ENCODE assay signal across 12 mouse cellular contexts in genomic region chr2:116813559-116813895, GRCm38 (mm10).
DNase-seq lines count a peak whose midpoint lies in the region; ATAC-seq lines count a peak whose summit lies in the region.
"Had no signal": no experiment of that assay in that cellular context is flagged by ENCODE, and none has a peak within 500 bp of the region (broad histone marks: within the 10 kb centered on the region; RNA-seq: fewer than 3 reads in every experiment).

No protein-coding gene starts in this region.

- no peaks in the 10 kb centered on the region for H3K36me3 ChIP-seq in forebrain, embryonic 14.5 days (ENCODE audit: control insufficient read depth, insufficient read depth, low read length)
- H3K36me3 ChIP-seq in forebrain, embryonic 13.5 days (ENCODE audit: poor library complexity, severe bottlenecking) = no peaks in the 10 kb centered on the region
- no peaks in the 10 kb centered on the region for H3K36me3 ChIP-seq in kidney, embryonic 16.5 days (ENCODE audit: insufficient read depth, low read length)
- no peaks in the 10 kb centered on the region for H3K36me3 ChIP-seq in embryonic facial prominence, embryonic 13.5 days
- no peaks in the 10 kb centered on the region for H3K36me3 ChIP-seq in midbrain, embryonic 15.5 days (replicated peaks)
- H3K36me3 ChIP-seq: embryonic facial prominence, embryonic 12.5 days; G1E had no signal

- no peaks in the 10 kb centered on the region for H3K27me3 ChIP-seq in forebrain, embryonic 14.5 days (replicated peaks; ENCODE audit: control insufficient read depth, insufficient read depth, low read length)
- no peaks in the 10 kb centered on the region for H3K27me3 ChIP-seq in forebrain, embryonic 13.5 days
- H3K27me3 ChIP-seq in kidney, embryonic 16.5 days (ENCODE audit: insufficient read depth, low read length) = no peaks in the 10 kb centered on the region
- 0 out of 2 replicates have a peak, but pooled peaks cover 1% of the 10 kb centered on the region for H3K27me3 ChIP-seq in embryonic facial prominence, embryonic 13.5 days
- H3K27me3 ChIP-seq in midbrain, embryonic 15.5 days (replicated peaks) = no peaks in the 10 kb centered on the region; the same call in 1 of the 2 replicates
- H3K27me3 ChIP-seq: embryonic facial prominence, embryonic 12.5 days had no signal

- peaks cover 12% of the 10 kb centered on the region for H3K4me1 ChIP-seq in forebrain, embryonic 14.5 days (ENCODE audit: control insufficient read depth, insufficient read depth, low read length)
- peaks cover 37% of the 10 kb centered on the region for H3K4me1 ChIP-seq in forebrain, embryonic 13.5 days
- peaks cover 6% of the 10 kb centered on the region for H3K4me1 ChIP-seq in kidney, embryonic 16.5 days (ENCODE audit: insufficient read depth, low read length)
- peaks cover 10% of the 10 kb centered on the region for H3K4me1 ChIP-seq in embryonic facial prominence, embryonic 13.5 days
- H3K4me1 ChIP-seq in midbrain, embryonic 15.5 days = peaks cover 18% of the 10 kb centered on the region

- no peak overlapping the region; the same call in 1 of the 2 replicates for H3K27ac ChIP-seq in forebrain, embryonic 14.5 days (ENCODE audit: low read depth, low read length)
- H3K27ac ChIP-seq in forebrain, embryonic 13.5 days = no peak overlapping the region
- no peak overlapping the region for H3K27ac ChIP-seq in kidney, embryonic 16.5 days (ENCODE audit: low read length)
- no peak overlapping the region for H3K27ac ChIP-seq in embryonic facial prominence, embryonic 13.5 days
- H3K27ac ChIP-seq in midbrain, embryonic 15.5 days = 0 out of 2 replicates have a peak overlapping the region, but pooled peaks have one; percentile 10
- H3K27ac ChIP-seq: embryonic facial prominence, embryonic 12.5 days had no signal

- 0 out of 2 replicates have a peak, but pooled peaks have one; percentile 26 for ATAC-seq in forebrain, embryonic 14.5 days
- no peak for ATAC-seq in forebrain, embryonic 13.5 days
- ATAC-seq in kidney, embryonic 16.5 days (ENCODE audit: low FRiP score, low TSS enrichment) = peak; percentile 61; the same call in 1 of the 2 replicates
- ATAC-seq in embryonic facial prominence, embryonic 13.5 days (ENCODE audit: insufficient number of reproducible peaks, insufficient read depth, low FRiP score, low TSS enrichment, low read depth) = no peak
- ATAC-seq in midbrain, embryonic 15.5 days (replicated peaks) = no peak
- ATAC-seq: inflammation-experienced regulatory T-cells, adult 6 months had no signal

- H3K9me3 ChIP-seq in forebrain, embryonic 14.5 days (replicated peaks; ENCODE audit: control insufficient read depth, low read length) = no peaks in the 10 kb centered on the region
- no peaks in the 10 kb centered on the region for H3K9me3 ChIP-seq in forebrain, embryonic 13.5 days (replicated peaks)
- no peaks in the 10 kb centered on the region for H3K9me3 ChIP-seq in kidney, embryonic 16.5 days (ENCODE audit: low read length)
- no peaks in the 10 kb centered on the region for H3K9me3 ChIP-seq in embryonic facial prominence, embryonic 13.5 days
- no peaks in the 10 kb centered on the region for H3K9me3 ChIP-seq in midbrain, embryonic 15.5 days
- H3K9me3 ChIP-seq: embryonic facial prominence, embryonic 12.5 days; G1E had no signal

- DNase-seq in forebrain, embryonic 14.5 days (ENCODE audit: low spot score) = no peak
- DNase-seq in kidney, postnatal 25 days = no peak
- DNase-seq in urinary bladder, postnatal 10 days (ENCODE audit: low spot score) = no peak
- no peak for DNase-seq in spleen, postnatal 36 days (ENCODE audit: low spot score in 2 of 2)
- DNase-seq: cerebellum, adult 2 months had no signal

- peak overlapping the region; percentile 9; the same call in 1 of the 2 replicates for H3K4me2 ChIP-seq in forebrain, embryonic 14.5 days (ENCODE audit: low read length)
- H3K4me2 ChIP-seq in forebrain, embryonic 13.5 days = no peak overlapping the region
- H3K4me2 ChIP-seq in kidney, embryonic 16.5 days (replicated peaks; ENCODE audit: low read depth, low read length) = peak overlapping the region; percentile 32
- peak overlapping the region; percentile 20 for H3K4me2 ChIP-seq in embryonic facial prominence, embryonic 13.5 days
- no peak overlapping the region for H3K4me2 ChIP-seq in midbrain, embryonic 15.5 days
- H3K4me2 ChIP-seq: embryonic facial prominence, embryonic 12.5 days had no signal

- H3K4me3 ChIP-seq in forebrain, embryonic 14.5 days (ENCODE audit: low read depth, low read length) = no peak overlapping the region
- no peak overlapping the region for H3K4me3 ChIP-seq in forebrain, embryonic 13.5 days
- no peak overlapping the region for H3K4me3 ChIP-seq in kidney, embryonic 16.5 days (ENCODE audit: low read length)
- no peak overlapping the region for H3K4me3 ChIP-seq in embryonic facial prominence, embryonic 13.5 days
- no peak overlapping the region for H3K4me3 ChIP-seq in midbrain, embryonic 15.5 days
- H3K4me3 ChIP-seq: embryonic facial prominence, embryonic 12.5 days had no signal

- 54% methylated on average over 5 of the region's 5 CpGs for WGBS in forebrain, embryonic 14.5 days
- 58% methylated on average over 5 of the region's 5 CpGs for WGBS in forebrain, embryonic 13.5 days
- 37% methylated on average over 5 of the region's 5 CpGs for WGBS in kidney, embryonic 16.5 days
- 32% methylated on average over 5 of the region's 5 CpGs for WGBS in embryonic facial prominence, embryonic 13.5 days
- WGBS in midbrain, embryonic 15.5 days = 38% methylated on average over 5 of the region's 5 CpGs

- H3K9ac ChIP-seq in forebrain, embryonic 14.5 days (ENCODE audit: low read length) = no peak overlapping the region
- H3K9ac ChIP-seq in forebrain, embryonic 13.5 days = no peak overlapping the region
- no peak overlapping the region for H3K9ac ChIP-seq in kidney, embryonic 16.5 days (replicated peaks; ENCODE audit: low read length)
- H3K9ac ChIP-seq in embryonic facial prominence, embryonic 13.5 days = no peak overlapping the region
- H3K9ac ChIP-seq in midbrain, embryonic 15.5 days = no peak overlapping the region
- H3K9ac ChIP-seq: embryonic facial prominence, embryonic 12.5 days had no signal

Comparison
In these comparisons a context has a peak if more than half of its experiments do, and no peak if none do; other contexts are left out.
1. ATAC-seq: peak in forebrain, embryonic 14.5 days (single experiment) and kidney, embryonic 16.5 days (single experiment); none in forebrain, embryonic 13.5 days (single experiment), embryonic facial prominence, embryonic 13.5 days (single experiment) and midbrain, embryonic 15.5 days (single experiment).
2. H3K4me2 ChIP-seq: peak in forebrain, embryonic 14.5 days (single experiment), kidney, embryonic 16.5 days (single experiment) and embryonic facial prominence, embryonic 13.5 days (single experiment); none in forebrain, embryonic 13.5 days (single experiment) and midbrain, embryonic 15.5 days (single experiment).